Mouse (Mus musculus) lung, adult 10 weeks (tissue): ENCODE data around the gene Olfr690. TPM values are rescaled to one million over a fixed set of nuclear protein-coding genes. Genes with fewer than 3 reads are reported as not detected.

ENCODE experiments used
- polyA plus RNA-seq: library from polyadenylated mRNA; stranded (reverse); fragments of 350-450 nt; fragmentation: Illumina TruSeq; extraction: RNeasy Lipid Tissue Mini Kit (QIAGEN cat#74804); gene quantifications from one replicate; pipeline ENCODE4 v1.2.3, GENCODE M21; 2014; ENCODE audit warnings: low read depth, low replicate concordance; ENCODE audit not compliant: insufficient read depth

Gene Olfr690
- polyA plus RNA-seq, result not detected

DNA sequence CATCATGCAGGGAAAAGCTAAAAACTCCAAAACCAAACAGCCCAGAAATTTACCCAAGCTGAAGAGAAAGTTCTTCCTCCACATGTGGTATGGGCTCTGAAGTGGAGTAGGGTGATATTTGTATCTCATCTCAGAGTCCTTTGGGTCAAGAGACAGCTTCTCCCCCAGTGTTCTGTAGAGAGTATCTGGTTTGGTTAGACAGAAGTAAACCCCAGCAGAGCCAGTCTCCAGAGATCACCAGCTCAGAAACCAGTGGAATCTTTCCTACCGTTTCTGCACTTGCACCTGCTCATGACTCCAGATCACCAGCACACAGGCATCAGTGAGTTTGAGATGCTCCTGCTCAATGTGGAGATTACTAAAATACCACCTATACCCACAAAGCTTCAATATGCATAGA, at the start of gene Olfr690:
Gene Olfr690 (minus strand): TSS at position 101 of the 400 bp plus-strand sequence.

DNA sequence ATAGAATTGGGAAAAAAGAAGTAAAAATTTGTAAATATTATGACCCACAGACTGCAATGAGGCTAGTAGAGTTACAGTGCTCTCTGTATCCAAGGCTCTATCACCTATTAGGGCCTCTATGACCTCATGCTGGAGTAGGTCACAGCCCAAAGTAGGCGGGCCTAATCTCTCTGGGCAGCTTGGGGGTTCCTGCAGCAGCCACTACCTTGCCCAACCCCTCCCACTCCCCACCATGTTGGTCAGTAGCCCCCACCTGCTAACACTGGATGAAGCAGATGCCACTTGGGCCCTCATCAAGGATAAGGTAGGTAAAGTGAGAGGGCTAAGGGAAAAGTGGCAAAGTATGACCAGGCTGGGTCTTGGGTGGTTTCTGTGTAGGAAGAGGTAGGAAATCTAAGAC, 41.0 kb upstream of the Olfr690 start, which contains the start of gene Gm5901:
Gene Gm5901 (plus strand): TSS at position 173 of the 400 bp plus-strand sequence.

DNA sequence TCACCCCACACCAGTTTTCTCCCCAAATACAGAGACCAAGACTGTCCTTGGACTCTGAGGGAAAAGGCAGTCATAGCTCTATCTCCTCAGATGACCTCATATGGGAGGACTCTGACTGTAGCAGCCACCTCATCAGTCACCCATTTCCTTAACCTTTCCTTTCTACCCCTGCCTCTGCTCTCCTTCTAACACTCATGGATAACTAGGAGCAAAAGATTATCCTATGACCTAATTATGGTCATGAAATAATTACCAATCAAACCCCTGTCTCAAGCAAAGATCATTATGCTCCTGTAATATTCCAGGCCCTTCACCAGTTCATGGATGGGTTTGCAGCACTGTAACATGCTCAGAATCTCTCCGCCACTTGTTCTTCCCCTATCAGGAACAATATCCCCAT, 34.0 kb upstream of the Olfr690 start, which contains the start of gene Olfr692:
Gene Olfr692 (plus strand): TSS at position 301 of the 400 bp plus-strand sequence.

DNA sequence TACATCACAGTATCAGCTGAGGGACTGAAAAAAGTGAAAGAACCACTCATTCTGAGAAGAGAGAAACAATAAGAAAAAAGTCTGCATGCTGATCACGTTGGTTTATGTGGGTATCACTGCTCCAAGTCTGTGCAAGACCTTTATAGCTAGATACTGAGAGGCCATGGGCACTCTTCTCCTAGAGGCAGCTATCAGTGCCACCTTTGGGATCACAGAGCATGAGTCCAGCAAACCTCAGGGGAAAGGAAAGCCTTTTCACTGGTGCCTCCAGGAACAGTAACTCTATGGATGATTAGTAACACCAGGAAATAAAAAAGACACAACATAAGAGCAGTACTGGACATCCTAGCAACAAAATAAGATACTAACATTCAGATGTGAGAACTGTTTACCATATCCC, 8.3 kb upstream of the Olfr690 start, which contains the start of gene Olfr691:
Gene Olfr691 (minus strand): TSS at position 101 of the 400 bp plus-strand sequence.

DNA sequence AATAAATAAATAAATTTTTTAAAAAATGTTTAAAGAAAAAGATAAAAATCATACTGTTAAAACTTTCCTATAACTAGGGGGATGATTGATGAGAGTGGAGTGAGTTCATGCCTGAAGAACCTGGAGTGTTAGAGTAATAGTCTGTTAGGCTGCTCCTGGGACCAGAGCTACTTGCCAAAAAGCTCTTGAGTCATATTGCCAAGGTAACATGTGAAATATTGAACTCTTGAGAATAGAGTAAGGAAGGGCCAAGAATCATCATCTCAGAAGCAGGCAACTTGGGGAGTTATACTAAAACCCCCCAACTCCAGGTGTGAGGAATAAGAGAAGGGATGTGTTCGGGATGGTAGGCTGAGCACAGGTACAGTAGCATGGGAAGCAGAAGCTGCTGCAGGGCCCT, 23.0 kb downstream of the Olfr690 start, which contains the start of gene Olfr689:
Gene Olfr689 (plus strand): TSS at position 301 of the 400 bp plus-strand sequence.

DNA sequence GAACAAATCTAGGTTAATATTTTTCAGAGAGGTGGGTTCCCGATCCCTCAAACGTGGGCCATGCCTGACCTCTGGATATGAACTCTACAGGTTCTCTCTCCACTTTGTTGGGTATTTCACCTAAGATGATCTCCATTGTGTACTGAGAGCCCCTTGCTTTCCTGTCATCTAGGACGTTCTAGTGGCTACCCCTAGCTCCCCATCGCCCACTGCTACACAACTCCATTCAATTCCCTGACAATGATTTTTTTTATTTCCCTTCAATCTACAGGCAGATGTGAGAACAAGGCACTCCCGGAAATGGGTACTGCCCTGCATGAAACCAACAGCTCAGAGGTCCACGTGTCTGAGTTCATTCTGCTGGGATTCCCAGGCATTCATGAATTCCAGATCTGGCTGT, 46.1 kb downstream of the Olfr690 start, which contains the start of gene Olfr688:
Gene Olfr688 (plus strand): TSS at position 301 of the 400 bp plus-strand sequence.

Other genes with a start within 250 kb of the Olfr690 start
- not detected for gene Olfr680-ps1, start 241.3 kb downstream of the Olfr690 start, polyA plus RNA-seq
- not detected for gene Olfr681, start 217.3 kb downstream of the Olfr690 start, polyA plus RNA-seq
- not detected for gene Olfr683, start 187.1 kb downstream of the Olfr690 start, polyA plus RNA-seq
- not detected for gene Olfr684, start 170.5 kb downstream of the Olfr690 start, polyA plus RNA-seq
- not detected for gene Olfr685, start 148.1 kb downstream of the Olfr690 start, polyA plus RNA-seq
- gene Olfr686, start 126.6 kb downstream of the Olfr690 start, polyA plus RNA-seq, result not detected
- gene Olfr688, start 46.0 kb downstream of the Olfr690 start, polyA plus RNA-seq, result not detected
- not detected for gene Olfr689, start 22.9 kb downstream of the Olfr690 start, polyA plus RNA-seq
- gene Olfr691, start 8.2 kb upstream of the Olfr690 start, polyA plus RNA-seq, result not detected
- gene Olfr692, start 34.1 kb upstream of the Olfr690 start, polyA plus RNA-seq, result not detected
- not detected for gene Gm5901, start 40.9 kb upstream of the Olfr690 start, polyA plus RNA-seq
- 12.5 TPM for gene Fam160a2, start 66.0 kb upstream of the Olfr690 start, polyA plus RNA-seq
- gene Cnga4, start 70.5 kb upstream of the Olfr690 start, polyA plus RNA-seq, result not detected
- not detected for gene Cckbr, start 91.6 kb upstream of the Olfr690 start, polyA plus RNA-seq
- 51.0 TPM for gene Cavin3, start 148.2 kb upstream of the Olfr690 start, polyA plus RNA-seq
- 50.9 TPM for gene Smpd1, start 220.3 kb upstream of the Olfr690 start, polyA plus RNA-seq
- 47.5 TPM for gene Apbb1, start 247.5 kb upstream of the Olfr690 start, polyA plus RNA-seq